Mouse (Mus musculus) MEL-GATA-1-ER (cell line): Measurements from ENCODE around the gene Gsdma.
"Not testable (repeated sequence)": the region's sequence is repeated elsewhere in the genome, so short reads cannot be mapped to it uniquely, and the experiment has no call there.

Source experiments
- DNase-seq: peaks from one replicate; pipeline ENCODE4 v3.0.0-alpha.2; 2012; ENCODE audit warnings: low read depth; ENCODE audit errors: extremely low read depth

Gene Gsdma

DNA sequence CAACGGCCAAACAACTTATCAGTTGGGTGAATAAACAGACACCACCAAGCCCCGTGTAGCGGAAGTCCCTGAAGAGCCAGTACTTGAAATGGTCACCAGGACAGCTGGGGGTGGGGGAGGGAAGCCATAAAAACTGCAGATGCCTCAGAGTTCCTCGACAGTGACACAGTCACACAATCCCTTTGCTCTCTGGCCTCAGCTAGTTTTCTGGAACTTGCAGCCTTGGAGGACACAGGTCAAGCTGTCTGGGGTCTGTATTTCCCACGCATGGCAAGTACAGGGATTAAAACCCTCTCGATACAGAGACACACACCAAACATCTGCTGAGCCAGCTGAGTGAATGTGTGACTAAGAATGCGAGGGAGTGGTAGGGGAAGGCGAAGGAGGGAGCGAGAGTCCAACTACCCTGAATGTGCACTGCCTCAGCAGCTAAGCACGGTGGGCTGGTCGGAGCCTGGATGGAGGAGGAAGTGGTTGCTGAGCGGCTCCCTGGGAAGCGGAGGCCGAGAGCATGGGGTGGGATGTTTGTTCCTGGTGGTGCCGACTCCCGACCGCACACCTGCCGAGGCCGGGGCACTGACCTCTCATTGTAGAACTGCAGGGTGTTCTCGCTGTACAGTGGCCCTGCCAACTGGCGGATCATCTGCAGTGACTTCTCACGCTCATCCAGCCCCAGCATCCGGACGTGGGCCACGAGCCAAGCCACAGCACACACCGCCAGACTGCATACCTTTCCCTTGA, 45.0 kb downstream of the Gsdma start:
- DNase-seq = no peak

GRCm38 (mm10) chr11:98710416-98711045, 46.4 kb downstream of the Gsdma start:
- peak; percentile 64 for DNase-seq

DNA sequence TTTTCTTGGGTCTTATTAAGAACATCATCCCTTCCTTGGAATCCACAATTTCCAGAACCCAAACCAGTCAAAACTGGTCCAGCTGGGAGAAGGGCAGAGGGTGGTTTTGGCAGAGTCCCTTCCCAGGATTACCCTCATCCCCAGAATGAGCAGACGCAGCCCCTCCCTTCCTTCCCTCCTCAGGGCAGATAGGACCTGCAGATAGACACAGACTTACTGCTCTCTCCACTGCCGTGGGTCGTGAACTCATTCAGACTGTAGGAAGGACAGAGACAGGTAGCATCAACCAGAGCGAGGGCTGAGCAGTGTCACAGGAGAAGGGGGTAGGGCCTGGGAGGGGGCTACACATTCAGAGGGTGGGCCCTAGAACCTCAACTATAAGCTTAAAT, 46.9 kb downstream of the Gsdma start:
- no peak for DNase-seq

GRCm38 (mm10) chr11:98712009-98712408, 47.9 kb downstream of the Gsdma start:
- not testable (repeated sequence) for DNase-seq

DNA sequence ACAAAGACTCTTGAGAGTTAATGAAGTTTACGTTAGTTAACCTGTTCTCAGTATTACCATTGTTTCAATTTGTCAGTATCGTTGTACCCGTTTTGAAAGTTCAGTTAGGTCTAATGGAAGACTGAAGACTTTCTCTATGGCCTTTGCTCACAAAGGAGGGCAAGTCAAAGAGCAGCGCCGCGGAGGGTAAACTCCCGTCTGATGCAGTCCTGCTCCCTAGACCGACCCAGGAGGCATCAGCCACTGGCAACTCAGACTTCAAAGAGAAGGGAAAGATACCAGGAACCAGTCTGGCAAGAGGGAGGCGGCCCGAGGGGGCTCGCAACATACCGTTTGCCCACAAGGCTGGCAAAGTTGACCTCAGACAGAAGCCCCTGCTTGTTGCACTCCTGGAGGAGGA, 49.6 kb downstream of the Gsdma start:
- DNase-seq = no peak

DNA sequence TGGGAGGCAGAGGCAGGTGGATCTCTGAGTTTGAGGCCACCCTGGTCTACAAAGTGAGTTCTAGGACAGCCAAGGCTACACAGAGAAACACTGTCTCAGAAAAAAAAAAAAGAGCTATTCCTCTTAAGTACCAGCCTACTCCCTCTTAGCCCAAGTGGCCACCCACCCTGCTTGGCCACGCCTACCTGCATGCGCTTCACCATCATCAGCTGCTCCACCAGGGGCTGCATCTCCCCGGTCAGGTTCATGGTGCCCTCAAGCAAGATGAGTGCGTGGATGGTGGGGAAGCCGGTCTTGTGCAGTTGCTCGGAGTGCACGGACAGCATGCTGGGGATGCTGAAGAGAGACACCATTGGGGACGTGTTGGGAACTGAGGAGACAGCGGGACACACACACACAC, 51.8 kb downstream of the Gsdma start:
- no peak for DNase-seq

DNA sequence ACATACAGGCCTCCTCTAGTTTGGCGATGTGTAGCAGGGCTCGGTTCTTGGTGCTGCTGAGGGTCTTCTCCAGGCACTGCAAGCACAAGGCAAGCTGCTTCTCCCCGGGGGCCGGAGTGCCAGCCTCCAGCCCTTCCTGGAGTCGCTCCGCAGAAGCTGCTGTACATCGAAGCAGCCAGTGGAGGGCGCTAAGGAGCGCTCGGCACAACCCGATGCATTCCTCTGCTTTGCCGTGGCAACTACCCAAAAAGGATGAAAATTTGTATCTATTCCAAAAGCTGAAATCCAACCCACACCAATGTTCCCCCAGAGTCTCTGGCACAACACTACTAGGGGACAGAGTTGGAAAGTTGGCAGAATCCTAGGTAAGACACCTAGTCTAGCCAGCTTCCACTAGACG, 53.8 kb downstream of the Gsdma start:
- DNase-seq = no peak

DNA sequence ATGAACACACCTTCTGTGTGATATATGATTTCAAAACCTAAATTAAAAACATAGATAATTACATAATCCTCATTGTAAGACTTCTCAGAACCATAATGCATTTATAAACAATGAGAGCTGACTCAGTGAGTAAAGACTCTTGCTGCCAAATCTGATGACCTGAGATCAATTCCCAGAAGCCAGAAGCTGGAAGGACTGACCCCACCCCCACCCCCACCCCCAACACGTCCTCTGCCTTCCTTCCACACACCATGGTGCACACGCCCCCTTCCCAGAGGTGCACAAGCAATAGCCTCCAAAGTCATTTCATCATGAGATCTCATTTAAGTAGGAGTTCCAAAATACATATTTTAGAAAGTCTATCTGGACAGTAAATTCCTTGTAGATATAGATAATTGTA, 56.6 kb downstream of the Gsdma start:
- no peak for DNase-seq

DNA sequence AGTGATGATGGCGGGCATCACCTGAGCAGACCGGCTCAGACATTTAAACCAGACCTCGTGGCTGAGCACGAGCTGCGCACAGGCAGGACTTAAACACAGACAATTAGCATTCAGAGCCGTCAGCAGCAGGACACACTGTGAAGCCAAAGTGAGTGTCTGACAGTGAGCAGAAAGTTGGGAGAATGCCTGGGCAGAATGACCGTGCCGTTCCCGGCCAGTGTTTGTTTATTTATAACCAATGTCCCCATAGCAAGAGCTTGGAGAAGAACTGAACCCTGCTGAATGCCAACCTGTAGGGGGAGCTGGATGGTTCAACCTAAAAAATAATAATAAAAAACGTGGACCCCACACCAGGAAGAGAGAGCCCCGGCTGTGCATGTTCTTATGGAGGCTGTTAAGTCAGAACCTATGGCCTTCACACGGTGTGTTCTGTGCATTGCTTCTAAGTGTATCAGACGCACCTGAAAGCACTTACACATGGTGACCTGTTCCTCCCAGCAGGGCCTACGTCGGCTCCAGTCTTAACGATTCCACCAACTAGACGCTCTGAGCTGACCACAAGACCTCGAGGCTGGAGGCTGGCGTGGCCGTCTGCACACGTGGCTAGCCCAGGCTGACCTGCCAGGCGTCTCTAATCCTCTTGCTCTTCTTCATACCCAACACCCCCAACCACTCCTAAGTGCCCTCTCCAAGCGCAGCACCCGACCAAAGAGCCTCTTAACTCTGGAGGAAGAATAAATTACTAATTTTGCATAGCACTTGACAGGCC, 57.5 kb downstream of the Gsdma start:
- DNase-seq = no peak

DNA sequence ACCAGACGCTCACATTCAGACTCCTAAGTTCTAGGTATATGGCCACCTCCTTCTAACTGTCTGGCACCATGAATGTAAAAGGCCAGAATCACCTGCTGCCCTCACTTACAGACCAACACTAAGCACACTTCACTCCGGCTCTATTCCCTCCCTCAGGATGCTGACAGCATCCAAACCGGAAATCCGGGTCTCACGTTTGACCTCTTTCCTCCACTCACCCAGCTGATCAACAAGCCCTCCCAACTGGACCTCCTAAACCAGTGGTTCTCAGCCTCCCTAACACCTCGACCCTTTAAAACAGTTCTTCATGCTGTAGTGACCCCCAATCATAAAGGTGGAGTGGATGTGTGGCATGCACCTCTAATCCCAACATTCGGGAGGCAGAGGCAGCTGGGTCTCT, 58.9 kb downstream of the Gsdma start:
- no peak for DNase-seq

DNA sequence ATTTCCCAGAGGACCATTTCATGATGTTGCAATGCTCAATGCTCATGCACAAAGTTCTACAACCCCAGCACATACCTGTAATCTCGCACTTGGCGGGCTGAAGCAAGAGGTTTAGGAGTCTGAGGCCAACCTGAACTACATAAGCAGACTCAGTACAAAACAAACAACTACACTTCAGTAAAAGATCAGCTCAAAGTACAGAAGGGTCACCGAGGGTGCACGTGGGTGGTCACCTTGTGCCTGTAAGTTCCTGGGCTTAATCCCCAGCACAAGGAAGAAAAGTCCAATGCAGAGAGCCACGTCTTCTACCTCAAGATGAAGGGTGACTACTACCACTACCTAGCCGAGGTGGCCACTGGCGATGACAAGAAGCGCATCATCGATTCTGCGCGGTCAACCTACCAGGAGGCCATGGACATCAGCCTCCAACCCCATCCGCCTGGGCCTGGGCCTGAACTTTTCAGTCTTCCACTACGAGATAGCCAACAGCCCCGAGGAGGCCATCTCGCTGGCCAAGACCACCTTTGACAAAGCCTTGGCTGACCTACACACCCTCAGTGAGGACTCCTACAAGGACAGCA, 61.9 kb downstream of the Gsdma start:
- no peak for DNase-seq
